Mouse (Mus musculus): Measurements from ENCODE around the gene Prr5.

- TF ChIP-seq EP300 (IDR thresholded peaks at IDR 0.05; ENCODE audit: low read depth), result no peak
- no peak for TF ChIP-seq CTCF (IDR thresholded peaks at IDR 0.05; ENCODE audit: low read depth)
These were observed 3.8 kb upstream of the Prr5 start for GRCm38 (mm10) chr15:84665662-84666061.
